Mouse (Mus musculus) urinary bladder, postnatal 10 days (tissue): ENCODE results near the gene Lamtor4.

ENCODE experiments used
- DNase-seq: peaks from one replicate; pipeline ENCODE4 v3.0.0; 2022; ENCODE audit warnings: low spot score

Gene Lamtor4

DNA sequence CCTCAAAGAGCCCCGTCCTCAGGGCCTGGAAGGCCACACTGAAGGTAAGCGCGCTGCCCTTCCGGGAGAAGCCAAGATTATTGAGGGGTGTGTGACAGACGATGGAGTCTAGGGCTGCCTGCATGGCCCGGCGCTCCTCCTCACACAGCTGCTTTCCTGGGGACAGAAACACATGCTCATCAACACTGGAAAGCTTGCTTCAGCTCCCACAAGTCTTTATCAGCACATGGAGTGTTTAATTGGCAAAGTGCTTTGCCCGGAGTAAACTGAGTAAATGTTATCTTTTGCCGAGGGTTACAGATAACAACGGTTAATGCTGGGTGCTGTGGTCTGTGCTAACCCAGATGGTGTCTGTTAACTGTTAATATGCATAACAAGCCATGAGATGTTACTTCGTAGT lies 5.6 kb downstream of the Lamtor4 start:
- DNase-seq: no peak

DNA sequence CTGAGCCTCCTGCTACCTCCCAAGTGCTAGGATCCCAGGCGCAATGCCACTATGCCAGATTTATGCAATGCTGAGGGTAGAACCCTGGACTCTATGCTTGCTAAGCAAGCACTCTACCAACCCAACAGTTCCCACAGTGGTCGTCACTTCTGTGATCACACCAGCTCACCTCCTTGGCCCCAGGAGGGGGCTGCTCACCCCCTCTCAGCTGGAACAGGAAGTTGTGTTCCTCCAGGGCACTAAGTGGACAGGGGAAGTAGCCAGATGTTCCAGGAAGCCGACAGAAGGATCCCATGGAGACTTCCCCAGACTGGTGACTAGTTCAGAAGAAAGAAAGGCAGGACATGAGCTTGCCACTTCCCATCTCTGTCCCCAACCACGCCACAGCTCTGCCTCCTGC lies 6.7 kb downstream of the Lamtor4 start:
- no peak for DNase-seq

GRCm38 (mm10) chr5:138262582-138263240 lies 7.4 kb downstream of the Lamtor4 start:
- DNase-seq: no peak

DNA sequence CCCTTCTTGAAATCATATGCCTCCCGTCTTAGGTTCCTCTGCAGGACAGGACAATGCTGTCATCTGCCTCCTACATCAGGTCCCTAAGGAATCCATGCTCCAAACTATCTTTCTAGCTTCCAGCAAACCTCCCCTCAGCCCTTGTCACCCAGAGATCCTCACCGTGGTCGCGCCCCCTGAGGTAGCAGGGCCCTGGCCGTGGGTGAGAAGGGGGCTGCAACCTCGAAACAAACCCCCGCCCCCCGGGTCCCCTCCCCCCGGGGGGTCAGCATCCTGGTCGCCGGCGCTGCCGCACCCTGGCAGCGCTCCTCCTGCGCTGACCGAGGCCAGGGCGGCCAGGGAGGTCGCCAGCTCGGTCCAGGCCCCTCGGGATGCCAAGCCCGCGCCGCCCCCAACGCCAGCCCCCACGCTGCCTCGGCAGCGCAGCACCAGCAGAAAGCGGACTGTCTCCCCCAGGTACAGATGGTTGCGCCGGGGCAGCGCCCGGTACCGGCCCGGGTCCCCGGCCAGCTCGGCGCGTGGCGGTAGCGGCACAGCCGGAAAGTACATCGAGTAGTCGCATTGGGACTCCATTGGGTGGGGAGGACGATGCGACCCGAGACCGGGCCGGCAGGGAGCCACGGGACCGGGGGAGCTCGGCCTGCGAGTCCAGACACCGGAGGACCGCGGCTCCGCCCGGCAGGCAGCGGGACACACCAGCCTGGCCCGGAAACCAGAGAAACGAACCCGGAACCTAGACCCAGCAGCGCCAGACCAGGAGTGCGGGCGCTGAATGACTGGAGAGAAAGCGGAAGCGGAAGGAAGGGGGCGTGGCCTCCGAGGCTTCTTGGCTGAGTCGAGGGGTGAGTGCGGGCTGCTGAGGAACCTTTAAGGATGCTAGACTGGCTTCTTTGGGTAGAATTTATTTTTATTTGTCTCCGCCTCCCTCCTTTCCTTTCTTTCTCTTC lies 8.3 kb downstream of the Lamtor4 start, which contains the start of gene BC037034:
Gene BC037034, minus strand, starts transcription at position 774 of the 947 bp plus-strand sequence.
- DNase-seq: peak; percentile 58

DNA sequence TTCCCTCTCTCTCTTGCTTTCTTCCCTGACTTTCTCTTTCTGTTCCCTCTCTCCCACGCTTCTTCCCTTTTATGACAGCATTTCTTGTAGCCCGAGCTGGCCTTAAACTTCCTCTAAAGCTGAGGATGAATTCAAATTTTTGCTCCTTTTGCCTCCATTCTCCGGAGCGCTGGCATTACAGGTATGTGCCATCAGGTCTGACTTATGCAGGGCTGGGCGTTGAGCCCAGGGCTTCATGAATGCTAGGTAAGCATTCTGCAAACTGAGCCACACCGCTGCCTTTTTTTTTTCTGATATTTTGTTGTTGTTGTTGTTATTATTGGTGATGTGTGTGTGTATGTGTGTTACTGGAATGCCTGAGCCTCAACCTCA lies 8.9 kb downstream of the Lamtor4 start:
- DNase-seq: no peak

- DNase-seq: no peak
These were observed 10.4 kb downstream of the Lamtor4 start for GRCm38 (mm10) chr5:138265712-138266111.

- DNase-seq: no peak
These were observed 11.8 kb downstream of the Lamtor4 start for GRCm38 (mm10) chr5:138267114-138267513.

GRCm38 (mm10) chr5:138268980-138269379 lies 13.7 kb downstream of the Lamtor4 start:
- no peak for DNase-seq

- DNase-seq: no peak
These were observed 15.9 kb downstream of the Lamtor4 start for GRCm38 (mm10) chr5:138271232-138271631.

- DNase-seq: no peak
These were observed 17.2 kb downstream of the Lamtor4 start, which contains the start of gene Gal3st4 for GRCm38 (mm10) chr5:138272409-138272923. Gene Gal3st4, minus strand, starts transcription at chr5:138272840.

DNA sequence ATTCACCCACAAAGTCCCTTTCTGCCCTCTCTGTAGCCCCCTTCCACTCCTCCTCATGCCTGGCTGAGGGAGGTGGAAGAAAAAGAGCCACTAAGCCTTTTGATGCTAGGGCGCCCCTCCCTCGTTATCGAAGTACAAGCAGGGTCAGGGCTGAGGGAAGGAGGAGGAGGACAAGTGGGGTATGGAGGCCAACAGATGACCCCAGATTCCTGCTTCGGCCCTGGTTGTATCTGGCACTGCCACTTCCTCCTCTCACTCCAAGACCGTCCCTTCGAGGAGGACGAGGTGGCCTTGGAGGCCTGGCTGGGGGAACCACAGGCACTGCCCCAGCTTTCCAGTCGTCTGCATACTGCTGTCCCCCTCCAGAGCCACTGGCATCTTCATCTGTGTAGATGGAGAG lies 18.9 kb downstream of the Lamtor4 start:
- DNase-seq: no peak

DNA sequence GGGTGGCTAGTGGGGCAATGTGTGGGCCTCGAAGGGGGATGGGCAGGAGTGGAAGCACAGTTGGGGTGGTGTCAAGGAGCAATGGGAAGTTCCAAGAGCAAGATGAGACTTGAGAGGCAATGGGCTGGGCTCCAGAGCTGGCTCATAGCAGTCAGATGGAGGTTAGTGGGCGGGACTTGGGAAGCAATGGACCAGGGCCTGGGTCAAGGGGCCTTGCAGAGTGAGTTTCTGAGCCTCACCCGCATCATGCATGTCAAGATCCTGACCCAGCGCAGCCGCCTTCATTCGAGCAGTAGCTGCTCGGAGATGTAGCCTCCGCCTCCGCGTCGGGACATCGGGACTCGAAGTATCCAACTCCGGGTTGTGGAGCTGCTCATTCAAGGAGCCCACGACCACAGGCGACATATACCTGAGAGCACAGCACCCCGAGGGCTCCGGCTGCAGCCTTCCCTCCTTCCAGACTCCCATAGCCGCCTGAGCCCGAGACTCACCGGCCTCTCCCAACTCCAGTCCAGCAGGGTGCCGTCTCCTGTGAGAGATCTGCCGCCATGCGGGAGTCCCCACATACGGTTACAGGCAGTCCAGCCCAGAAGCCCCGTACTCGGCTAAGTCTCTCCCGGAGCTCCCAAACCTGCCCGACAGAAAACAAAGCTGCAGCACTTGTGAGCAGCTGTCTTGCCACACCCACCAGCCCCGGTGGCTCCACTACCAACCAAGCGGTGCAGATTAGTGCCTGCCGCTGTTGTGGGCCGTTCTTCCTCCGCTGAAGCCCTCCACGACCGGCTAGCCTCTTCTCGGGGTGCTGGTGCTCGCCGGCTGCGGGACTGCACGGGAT lies 20.2 kb downstream of the Lamtor4 start:
- no peak for DNase-seq

DNA sequence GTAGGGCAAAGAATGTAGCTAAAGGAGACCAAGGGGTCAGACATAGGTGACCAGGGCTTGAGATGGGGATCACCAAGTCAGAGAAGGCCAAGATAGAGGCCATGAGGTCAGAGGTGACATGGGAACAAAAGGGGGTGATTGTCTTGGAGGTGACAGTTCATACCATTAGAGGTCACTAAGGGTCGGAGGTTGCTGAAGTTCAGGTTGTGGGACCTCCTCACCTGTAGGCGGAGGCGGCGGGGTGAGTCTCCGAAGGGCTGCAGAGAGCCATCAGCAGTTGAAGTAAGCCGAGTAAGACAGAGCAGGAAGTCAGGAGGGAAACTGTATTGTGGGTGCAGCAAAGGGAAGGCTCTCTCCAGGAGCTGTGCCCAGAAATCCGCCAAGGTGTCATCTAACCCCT lies 22.7 kb downstream of the Lamtor4 start:
- no peak for DNase-seq

DNA sequence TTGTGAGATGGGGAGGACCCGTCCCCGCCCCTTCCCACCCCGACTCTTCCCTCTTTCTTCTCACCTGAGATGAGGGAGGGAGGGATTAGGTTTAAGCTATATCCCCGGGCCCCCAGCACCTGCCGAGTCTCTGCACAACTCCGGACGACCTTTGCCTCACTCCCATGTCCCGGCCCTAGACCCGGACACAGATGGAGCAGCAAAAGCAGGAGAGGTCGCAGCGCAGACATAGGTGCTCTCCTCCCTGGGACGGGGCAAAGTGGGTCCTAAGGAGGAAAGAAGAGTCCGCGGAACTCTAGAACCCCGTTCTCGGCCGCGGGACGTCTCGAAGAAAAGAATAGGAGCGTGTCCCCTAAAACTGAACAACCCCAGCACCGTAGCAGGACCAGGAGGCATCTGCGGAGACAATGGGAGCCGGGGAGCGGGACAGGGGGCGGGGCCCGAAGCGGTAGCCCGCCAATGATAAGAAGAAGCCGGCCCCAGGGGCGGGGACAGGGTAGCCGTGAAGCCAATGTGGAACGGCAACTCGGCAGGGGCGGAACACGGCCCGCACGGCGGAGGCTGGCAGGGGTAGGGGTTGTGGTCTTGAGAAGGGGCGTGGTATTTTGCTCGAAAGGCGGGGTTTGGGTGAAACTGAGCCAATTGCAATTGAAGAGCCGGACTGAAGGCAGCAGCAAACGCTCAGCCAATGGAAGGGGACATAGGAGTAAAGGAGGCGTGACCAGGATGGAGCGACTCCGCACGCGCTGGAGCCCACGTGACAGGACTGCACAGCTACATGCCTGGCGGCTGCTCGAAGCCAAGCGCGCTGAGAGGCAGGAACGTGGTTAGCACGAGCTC lies 24.5 kb downstream of the Lamtor4 start, which contains the start of the genes Gm43720, Gpc2 and Stag3:
Gene Gm43720, minus strand, starts transcription at position 374 of the 840 bp plus-strand sequence.
Gene Gpc2, minus strand, starts transcription at position 421 of the 840 bp plus-strand sequence.
Gene Stag3, plus strand, starts transcription at position 656 of the 840 bp plus-strand sequence.
- DNase-seq: no peak

DNA sequence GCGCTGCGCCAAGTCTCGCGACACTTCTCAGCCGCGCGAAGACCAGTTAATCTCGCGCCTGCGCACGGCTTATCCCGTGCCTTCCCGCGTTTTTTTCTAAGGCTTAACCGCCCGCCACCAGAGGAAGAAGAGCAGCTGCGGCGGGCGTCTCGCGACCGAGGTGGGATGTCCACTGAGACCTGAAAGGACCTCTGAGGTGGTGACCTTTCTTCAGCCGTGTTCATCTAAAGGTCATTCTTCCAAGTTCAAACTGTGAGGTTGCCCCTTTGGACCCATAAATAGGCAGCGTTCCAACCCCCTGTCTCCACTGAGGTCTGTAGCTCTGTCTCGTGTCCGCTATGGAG lies 25.1 kb downstream of the Lamtor4 start:
- no peak for DNase-seq

DNA sequence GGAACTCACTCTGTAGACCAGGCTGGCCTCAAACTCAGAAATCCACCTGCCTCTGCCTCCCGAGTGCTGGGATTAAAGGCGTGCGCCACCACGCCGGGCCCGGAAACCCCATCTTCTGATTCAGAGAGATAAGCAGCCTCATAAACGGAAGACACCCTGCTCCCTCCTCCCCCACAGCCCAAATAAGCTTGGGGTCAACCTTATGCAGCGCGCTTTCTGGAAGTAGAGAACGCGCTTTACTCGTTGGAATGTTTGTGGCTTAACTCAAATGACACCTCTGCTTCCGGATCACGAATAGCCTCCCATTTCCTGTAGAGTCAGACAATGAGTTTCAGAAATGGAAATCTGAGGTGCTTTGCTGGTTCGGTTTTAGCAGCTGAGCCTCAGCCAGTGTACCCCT lies 25.5 kb downstream of the Lamtor4 start:
- no peak for DNase-seq

DNA sequence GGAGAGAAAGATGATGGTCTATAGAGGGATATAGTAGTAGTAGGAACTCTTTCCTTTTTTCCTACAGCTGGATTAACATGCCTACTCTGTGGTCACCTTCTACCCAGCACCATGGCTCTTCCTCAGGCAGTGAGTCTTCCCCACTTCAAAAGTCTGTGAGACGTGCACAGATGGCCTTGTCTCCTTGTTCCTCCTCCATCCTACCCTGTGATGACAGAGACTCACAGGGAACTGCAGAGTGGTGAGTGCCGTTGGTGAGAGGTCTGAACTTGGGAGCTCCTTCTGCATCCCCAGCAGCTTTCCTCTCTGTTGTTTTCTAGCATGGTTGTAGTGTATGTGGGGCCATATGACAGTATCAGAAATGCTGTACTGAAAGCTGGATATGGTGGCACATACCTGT lies 26.5 kb downstream of the Lamtor4 start:
- no peak for DNase-seq

DNA sequence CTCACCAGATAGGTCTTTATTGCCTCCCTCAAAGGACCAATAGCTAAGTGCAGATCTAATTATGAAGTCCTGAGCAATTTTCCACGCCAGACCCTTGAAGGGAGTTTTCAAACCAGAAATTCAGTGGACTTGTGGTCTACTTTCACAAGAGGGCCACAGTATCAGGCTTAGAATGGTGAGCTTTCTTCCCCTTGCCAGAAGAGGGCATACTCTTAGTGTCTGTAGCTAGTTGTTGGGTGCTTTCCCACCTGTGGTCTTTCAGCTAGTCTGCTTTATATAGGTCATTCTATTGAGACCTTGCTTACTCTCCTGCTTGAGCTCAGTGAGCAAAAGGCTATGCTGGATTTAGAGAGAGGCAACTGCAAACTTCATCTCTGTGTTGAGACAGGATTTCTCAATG lies 28.3 kb downstream of the Lamtor4 start:
- no peak for DNase-seq

- no peak for DNase-seq
These were observed 32.6 kb downstream of the Lamtor4 start for GRCm38 (mm10) chr5:138287861-138288260.

- no peak for DNase-seq
These were observed 36.4 kb downstream of the Lamtor4 start for GRCm38 (mm10) chr5:138291638-138292037.

DNA sequence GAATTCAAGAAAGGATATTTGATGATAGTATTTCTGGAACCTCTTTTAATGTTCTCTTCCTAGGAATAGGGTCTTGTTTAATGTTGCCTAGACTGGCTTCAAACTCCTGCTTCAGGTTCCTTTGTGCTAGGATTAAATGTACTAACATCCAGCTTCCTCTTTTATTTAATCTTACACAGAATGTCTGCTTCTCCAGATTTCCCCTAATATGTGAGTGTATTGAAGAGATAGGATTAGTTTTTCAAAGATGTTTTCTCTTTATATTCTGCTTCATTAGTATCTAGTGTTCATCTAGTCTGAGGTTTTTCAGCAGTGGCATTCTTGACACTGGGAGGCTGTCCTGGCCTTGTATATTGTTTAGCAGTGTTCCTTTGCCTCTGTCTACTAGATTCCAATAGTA lies 38.9 kb downstream of the Lamtor4 start:
- DNase-seq: no peak
